Mouse (Mus musculus) limb, embryonic 13.5 days (tissue): ENCODE measurements around the gene Iqcf5. TPM values are rescaled to one million over a fixed set of nuclear protein-coding genes. Genes with fewer than 3 reads are reported as not detected.

Experiments used
- ATAC-seq: fragments of 200-750 bp; cut with Nextera tagmentation; 2 replicates; pipeline ENCODE4 v1.8.0; 2017; ENCODE audit warnings: low read depth, moderate number of reproducible peaks, moderate TSS enrichment; ENCODE audit not compliant: low FRiP score
- H3K27ac ChIP-seq: fragments of 300-500 bp; sonication (generic); 2 replicates; pipeline ENCODE4 v1.5.1; 2015; ENCODE audit warnings: inconsistent platforms, mild to moderate bottlenecking, moderate library complexity
- H3K27me3 ChIP-seq: fragments of 300-500 bp; sonication (generic); 2 replicates; pipeline ENCODE4 v1.6.1; 2015; ENCODE audit warnings: mild to moderate bottlenecking, inconsistent platforms
- H3K36me3 ChIP-seq: fragments of 300-500 bp; sonication (generic); 2 replicates; pipeline ENCODE4 v1.6.1; 2015; ENCODE audit warnings: inconsistent platforms, mild to moderate bottlenecking, moderate library complexity
- H3K4me1 ChIP-seq: fragments of 300-500 bp; sonication (generic); 2 replicates; pipeline ENCODE4 v1.6.1; 2015; ENCODE audit warnings: inconsistent platforms
- H3K4me2 ChIP-seq: fragments of 300-500 bp; sonication (generic); replicated peaks from 2 replicates; pipeline ENCODE4 v1.6.1; 2015; ENCODE audit warnings: inconsistent platforms, mild to moderate bottlenecking, moderate library complexity
- H3K4me3 ChIP-seq: fragments of 300-500 bp; sonication (generic); 2 replicates; pipeline ENCODE4 v1.5.1; 2015; ENCODE audit warnings: moderate library complexity, mild to moderate bottlenecking, inconsistent platforms
- H3K9ac ChIP-seq: fragments of 300-500 bp; sonication (generic); 2 replicates; pipeline ENCODE4 v1.6.1; 2015; ENCODE audit warnings: mild to moderate bottlenecking, inconsistent platforms
- H3K9me3 ChIP-seq: fragments of 300-500 bp; sonication (generic); 2 replicates; pipeline ENCODE4 v1.6.1; 2016; ENCODE audit warnings: inconsistent platforms
- whole genome bisulfite sequencing: fragments of 180-500 bp; shearing (Covaris S2); methylation state at CpG from one replicate; pipeline ENCODE4 v1.1.7; 2015; 5-methylcytosine and 5-hydroxymethylcytosine counted together
- polyA plus RNA-seq: library from polyadenylated mRNA; unstranded; fragments of >200 nt; fragmentation: Nextera tagmentation; extraction: Ambion mirVana; gene quantifications from 2 replicates; pipeline ENCODE4 v1.2.1, GENCODE M21; 2015

Iqcf5 gene
- not detected in 2 replicates for polyA plus RNA-seq

- Histone ChIP-seq H3K36me3 (no peaks in the 10 kb centered on the region), H3K27ac (no peak within 1 kb of the TSS), H3K4me2 (no peak within 1 kb of the TSS), H3K4me1 (no peaks in the 10 kb centered on the region), H3K9me3 (no peaks in the 10 kb centered on the region), H3K4me3 (no peak within 1 kb of the TSS), H3K27me3 (no peaks in the 10 kb centered on the region), H3K9ac (no peak within 1 kb of the TSS)
- 83% methylated on average over 4 of the region's 4 CpGs for WGBS
- ATAC-seq, result no peak
Observed at GRCm38 (mm10) chr9:106514273-106514672, at the start of gene Iqcf5. Gene Iqcf5, plus strand, starts transcription at chr9:106514573.

GRCm38 (mm10) chr9:106464751-106465541 lies 49.4 kb upstream of the Iqcf5 start:
- Histone ChIP-seq H3K36me3 (peaks cover 42% of the 10 kb centered on the region), H3K4me2 (peak overlapping the region; percentile 98), H3K27me3 (peaks cover 12% of the 10 kb centered on the region; the same call in 1 of the 2 replicates), H3K4me1 (peaks cover 17% of the 10 kb centered on the region), H3K9me3 (no peaks in the 10 kb centered on the region), H3K27ac (peak overlapping the region; percentile 48; the same call in 1 of the 2 replicates), H3K4me3 (peak overlapping the region; percentile 65), H3K9ac (peak overlapping the region; percentile 82)
- peak; percentile 70 for ATAC-seq
- WGBS, result 1% methylated on average over 94 of the region's 99 CpGs

- peak within 1 kb of the TSS; percentile 65 for H3K4me3 ChIP-seq
- peaks cover 14% of the 10 kb centered on the region for H3K4me1 ChIP-seq
- 28% methylated on average over 26 of the region's 26 CpGs for WGBS
- peak within 1 kb of the TSS; percentile 98 for H3K4me2 ChIP-seq
- no peaks in the 10 kb centered on the region for H3K9me3 ChIP-seq
- peak within 1 kb of the TSS; percentile 82 for H3K9ac ChIP-seq
- peaks cover 34% of the 10 kb centered on the region for H3K36me3 ChIP-seq
- H3K27ac ChIP-seq, result peak within 1 kb of the TSS; percentile 48; the same call in 1 of the 2 replicates
- ATAC-seq, result peak; percentile 17; the same call in 1 of the 2 replicates
- peaks cover 12% of the 10 kb centered on the region; the same call in 1 of the 2 replicates for H3K27me3 ChIP-seq
Observed at GRCm38 (mm10) chr9:106465571-106466200, 48.7 kb upstream of the Iqcf5 start, which contains the start of gene Gpr62. Gene Gpr62, minus strand, starts transcription at chr9:106465938.

GRCm38 (mm10) chr9:106466721-106467120 lies 47.7 kb upstream of the Iqcf5 start:
- Histone ChIP-seq H3K27ac (no peak overlapping the region), H3K4me2 (no peak overlapping the region), H3K27me3 (peaks cover 12% of the 10 kb centered on the region; the same call in 1 of the 2 replicates), H3K9ac (no peak overlapping the region), H3K4me1 (peaks cover 17% of the 10 kb centered on the region), H3K9me3 (no peaks in the 10 kb centered on the region), H3K4me3 (no peak overlapping the region), H3K36me3 (peaks cover 24% of the 10 kb centered on the region)
- WGBS, result 93% methylated on average over 6 of the region's 6 CpGs
- no peak for ATAC-seq

GRCm38 (mm10) chr9:106467746-106468145 lies 46.6 kb upstream of the Iqcf5 start:
- Histone ChIP-seq H3K36me3 (peaks cover 14% of the 10 kb centered on the region), H3K27me3 (peaks cover 12% of the 10 kb centered on the region; the same call in 1 of the 2 replicates), H3K4me3 (no peak overlapping the region), H3K27ac (no peak overlapping the region), H3K4me2 (no peak overlapping the region), H3K4me1 (peaks cover 19% of the 10 kb centered on the region), H3K9me3 (no peaks in the 10 kb centered on the region), H3K9ac (no peak overlapping the region)
- no peak for ATAC-seq
- 90% methylated on average over 7 of the region's 7 CpGs for WGBS

GRCm38 (mm10) chr9:106469317-106469716 lies 45.1 kb upstream of the Iqcf5 start:
- Histone ChIP-seq H3K27me3 (peaks cover 5% of the 10 kb centered on the region; the same call in 1 of the 2 replicates), H3K36me3 (no peaks in the 10 kb centered on the region), H3K9me3 (no peaks in the 10 kb centered on the region), H3K4me2 (no peak overlapping the region), H3K27ac (no peak overlapping the region; the same call in 1 of the 2 replicates), H3K4me1 (peaks cover 23% of the 10 kb centered on the region), H3K4me3 (no peak overlapping the region), H3K9ac (no peak overlapping the region)
- WGBS, result 72% methylated on average over 6 of the region's 6 CpGs
- no peak for ATAC-seq

GRCm38 (mm10) chr9:106469776-106470175 lies 44.6 kb upstream of the Iqcf5 start:
- H3K9me3 ChIP-seq, result no peaks in the 10 kb centered on the region
- 62% methylated on average over 9 of the region's 9 CpGs for WGBS
- peaks cover 21% of the 10 kb centered on the region for H3K4me1 ChIP-seq
- H3K9ac ChIP-seq, result no peak overlapping the region
- no peak for ATAC-seq
- H3K4me3 ChIP-seq, result no peak overlapping the region
- no peak overlapping the region for H3K27ac ChIP-seq
- no peaks in the 10 kb centered on the region for H3K36me3 ChIP-seq
- no peak overlapping the region for H3K4me2 ChIP-seq
- H3K27me3 ChIP-seq, result peaks cover 5% of the 10 kb centered on the region; the same call in 1 of the 2 replicates

GRCm38 (mm10) chr9:106470991-106471750 lies 43.2 kb upstream of the Iqcf5 start:
- H3K9me3 ChIP-seq, result no peaks in the 10 kb centered on the region
- no peak overlapping the region; the same call in 1 of the 2 replicates for H3K9ac ChIP-seq
- H3K27me3 ChIP-seq, result no peaks in the 10 kb centered on the region
- ATAC-seq, result no peak
- WGBS, result 64% methylated on average over 14 of the region's 14 CpGs
- peak overlapping the region; percentile 25 for H3K4me2 ChIP-seq
- H3K4me1 ChIP-seq, result peaks cover 25% of the 10 kb centered on the region
- H3K36me3 ChIP-seq, result no peaks in the 10 kb centered on the region
- no peak overlapping the region for H3K27ac ChIP-seq
- H3K4me3 ChIP-seq, result no peak overlapping the region

- H3K27me3 ChIP-seq, result no peaks in the 10 kb centered on the region
- H3K27ac ChIP-seq, result no peak overlapping the region
- no peak overlapping the region for H3K4me3 ChIP-seq
- no peak for ATAC-seq
- H3K4me1 ChIP-seq, result peaks cover 31% of the 10 kb centered on the region
- WGBS, result 8% methylated on average over 5 of the region's 5 CpGs
- no peaks in the 10 kb centered on the region for H3K36me3 ChIP-seq
- H3K4me2 ChIP-seq, result peak overlapping the region; percentile 25
- H3K9ac ChIP-seq, result no peak overlapping the region; the same call in 1 of the 2 replicates
- no peaks in the 10 kb centered on the region for H3K9me3 ChIP-seq
Observed at GRCm38 (mm10) chr9:106471892-106472291, 42.5 kb upstream of the Iqcf5 start.

- H3K9me3 ChIP-seq, result no peaks in the 10 kb centered on the region
- 0 out of 2 replicates have a peak overlapping the region, but pooled peaks have one; percentile 25 for H3K9ac ChIP-seq
- H3K27ac ChIP-seq, result no peak overlapping the region
- ATAC-seq, result no peak
- no peaks in the 10 kb centered on the region for H3K36me3 ChIP-seq
- no peaks in the 10 kb centered on the region for H3K27me3 ChIP-seq
- H3K4me1 ChIP-seq, result peaks cover 31% of the 10 kb centered on the region
- 71% methylated on average over 4 of the region's 4 CpGs for WGBS
- H3K4me3 ChIP-seq, result no peak overlapping the region
- H3K4me2 ChIP-seq, result no peak overlapping the region
Observed at GRCm38 (mm10) chr9:106472321-106472720, 42.1 kb upstream of the Iqcf5 start.

GRCm38 (mm10) chr9:106473081-106473752 lies 41.2 kb upstream of the Iqcf5 start:
- 87% methylated on average over 16 of the region's 16 CpGs for WGBS

More at GRCm38 (mm10) chr9:106473081-106473752, 41.2 kb upstream of the Iqcf5 start:
- H3K9me3 ChIP-seq, result no peaks in the 10 kb centered on the region
- H3K4me2 ChIP-seq, result no peak overlapping the region
- no peak for ATAC-seq
- no peak overlapping the region for H3K4me3 ChIP-seq
- no peaks in the 10 kb centered on the region for H3K27me3 ChIP-seq
- no peak overlapping the region for H3K27ac ChIP-seq
- H3K9ac ChIP-seq, result no peak overlapping the region
- peaks cover 37% of the 10 kb centered on the region for H3K4me1 ChIP-seq
- H3K36me3 ChIP-seq, result no peaks in the 10 kb centered on the region
